Mouse (Mus musculus) activated CD4-positive, CD25-positive, alpha-beta regulatory T cell, adult 4 months (primary cell): ENCODE measurements around the gene Zfp652. TPM values are rescaled to one million over a fixed set of nuclear protein-coding genes. Genes with fewer than 3 reads are reported as not detected.
A peak's percentile ranks its signal among the peaks of the same experiment; 100 is the strongest.

Experiments
- ATAC-seq: one replicate; pipeline ENCODE4 v1.8.0; 2017
- polyA plus RNA-seq, 2 experiments: library from polyadenylated mRNA; unstranded; fragments of 100-300 nt; shearing (Covaris generic); gene quantifications; one replicate each; pipeline ENCODE4 v1.2.1; 2017

Zfp652 gene
- polyA plus RNA-seq, 2 experiments from 2014 or later, result 9.6 to 13.0 TPM

DNA sequence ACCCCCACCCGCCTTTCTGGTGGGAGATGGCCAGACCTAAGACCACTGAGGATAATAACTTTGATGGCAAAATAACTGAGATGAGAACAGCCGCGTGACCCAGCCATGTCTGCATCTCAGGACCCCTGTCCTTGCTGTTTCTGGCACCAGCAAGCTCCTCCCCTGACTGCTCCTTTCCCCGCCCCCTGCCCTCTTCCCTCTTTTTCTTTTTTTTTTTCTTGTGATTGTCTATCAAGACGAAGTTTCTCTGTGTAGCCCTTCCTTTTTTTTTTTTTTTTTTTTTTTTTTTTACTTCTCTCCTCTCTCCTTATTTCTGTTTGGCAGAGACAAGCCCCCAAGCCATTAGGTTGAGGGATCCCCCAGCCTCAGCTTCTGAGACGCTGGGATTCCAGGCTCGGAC, 98.4 kb downstream of the Zfp652 start:
- no peak for ATAC-seq

DNA sequence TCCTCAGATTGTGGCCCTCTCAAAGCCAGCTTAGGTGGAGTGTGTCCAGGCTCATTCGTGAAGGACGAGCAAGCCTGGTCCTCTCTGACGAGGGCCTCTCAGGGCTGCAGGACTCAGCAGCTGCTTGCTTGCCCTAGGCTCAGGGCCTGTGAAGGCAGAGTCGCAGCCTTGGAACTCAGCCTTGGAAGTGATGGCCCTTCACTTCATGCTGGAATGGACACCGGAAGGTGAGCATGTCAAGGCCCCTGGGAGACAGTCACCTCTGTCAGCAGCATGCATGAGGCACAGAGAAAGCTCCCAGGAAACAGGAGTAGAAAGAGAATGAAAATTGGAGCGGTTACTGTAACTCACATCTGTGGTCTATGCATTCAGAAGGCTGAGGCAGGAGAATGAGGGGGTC, 99.3 kb downstream of the Zfp652 start:
- ATAC-seq, result no peak

GRCm38 (mm10) chr11:95812224-95812623, 99.8 kb downstream of the Zfp652 start:
- no peak for ATAC-seq

GRCm38 (mm10) chr11:95814101-95814500, 101.6 kb downstream of the Zfp652 start:
- ATAC-seq, result no peak

DNA sequence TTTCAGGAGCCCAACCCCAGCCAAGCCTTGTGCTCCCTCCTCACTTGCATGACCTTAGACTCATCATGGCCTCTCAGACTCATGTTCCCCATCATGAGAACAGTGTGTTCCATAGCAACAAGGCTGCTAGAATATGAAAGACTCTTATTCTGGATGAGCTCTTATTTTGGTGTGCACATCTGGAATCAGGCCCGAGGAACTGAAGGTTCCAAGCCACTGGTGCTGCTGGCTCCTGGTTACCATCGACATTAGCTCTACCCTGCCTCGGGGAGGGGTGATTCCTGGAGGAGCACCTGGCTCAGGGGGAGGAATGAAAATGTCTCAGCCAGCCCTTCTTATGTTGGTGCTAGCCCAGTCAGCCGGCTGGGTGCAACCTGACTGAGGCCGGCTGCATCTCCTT, 102.4 kb downstream of the Zfp652 start:
- ATAC-seq, result no peak

DNA sequence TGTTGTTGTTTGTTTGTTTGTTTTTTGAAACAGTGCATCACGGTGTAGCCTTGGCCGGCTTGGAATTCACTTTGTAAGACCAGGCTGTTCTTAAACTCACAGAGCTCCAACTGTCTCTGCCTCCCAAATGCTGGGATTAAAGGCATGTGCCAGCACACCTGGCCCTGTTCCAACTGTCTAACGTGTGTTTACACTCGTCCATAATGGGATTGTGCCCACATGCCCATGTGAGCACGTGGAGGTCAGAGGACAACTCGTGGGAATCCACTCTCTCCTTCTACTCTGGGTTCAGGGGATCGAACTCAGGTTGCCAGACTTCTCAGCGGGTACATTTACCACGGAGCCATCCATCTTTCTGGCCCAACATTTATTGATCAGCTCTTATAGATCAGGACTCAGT, 102.9 kb downstream of the Zfp652 start:
- ATAC-seq, result no peak

DNA sequence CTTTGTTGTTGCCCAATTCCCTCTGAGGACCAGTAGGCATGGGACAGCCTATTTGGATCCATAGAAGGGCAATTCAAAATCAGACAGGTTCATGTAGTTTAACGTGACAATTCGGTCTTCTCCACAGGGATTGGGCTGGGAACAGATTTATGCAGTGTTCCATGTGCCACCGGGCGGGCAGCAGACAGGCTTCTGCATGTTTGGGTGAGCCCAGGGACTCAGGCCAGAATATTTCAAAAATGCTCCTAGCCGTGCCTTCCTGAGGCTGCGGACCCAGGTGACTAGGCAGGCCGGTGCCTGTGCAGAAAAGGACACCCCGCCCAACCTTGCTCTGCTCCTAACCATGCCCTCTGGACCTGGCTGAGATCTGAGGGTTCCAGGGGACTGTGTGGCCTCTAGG, 106.7 kb downstream of the Zfp652 start:
- no peak for ATAC-seq

GRCm38 (mm10) chr11:95821511-95821910, 109.0 kb downstream of the Zfp652 start:
- no peak for ATAC-seq

GRCm38 (mm10) chr11:95822437-95822836, 110.0 kb downstream of the Zfp652 start:
- no peak for ATAC-seq

DNA sequence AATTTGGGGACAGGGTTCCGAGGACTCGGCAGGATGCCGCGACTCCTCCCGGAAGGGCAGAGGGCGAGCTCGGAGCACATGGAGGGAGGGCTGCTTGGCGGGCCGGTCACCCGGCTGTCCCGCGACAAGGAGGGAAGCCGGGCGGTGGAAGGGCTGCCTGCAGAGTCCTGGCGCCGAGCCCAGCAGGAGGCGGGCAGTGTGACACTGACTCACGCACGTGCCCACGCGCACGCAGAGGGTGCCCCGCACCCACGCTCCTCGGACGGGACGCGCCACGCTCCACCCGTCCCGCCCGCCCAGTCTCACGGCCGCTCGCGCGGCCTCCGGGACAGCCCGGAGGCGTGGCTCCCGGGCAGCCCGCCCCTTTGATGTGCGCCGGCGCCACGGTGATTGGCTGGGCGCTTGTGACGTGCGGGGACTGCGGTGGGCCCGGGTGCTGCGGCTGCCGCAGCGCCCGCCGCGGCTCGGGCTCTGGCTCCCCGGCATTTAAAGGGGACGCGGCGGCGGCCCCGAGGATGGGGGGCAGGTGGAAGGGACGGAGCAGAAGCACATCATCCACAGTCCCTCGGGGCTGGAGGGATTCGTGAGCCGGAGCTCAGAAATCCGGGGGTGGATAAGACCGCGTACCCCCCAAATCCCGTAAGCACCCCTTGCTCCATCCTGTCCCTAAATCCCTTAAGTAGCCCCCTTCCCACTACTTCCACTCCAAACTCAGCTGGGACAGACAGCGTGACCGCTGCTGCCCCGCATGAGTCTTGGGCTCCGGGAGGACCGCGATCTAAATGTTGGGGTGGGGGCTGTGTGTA, 111.8 kb downstream of the Zfp652 start, which contains the start of gene Phospho1:
Gene Phospho1, plus strand, starts transcription at position 429 of the 806 bp plus-strand sequence.
- peak; percentile 86 for ATAC-seq

DNA sequence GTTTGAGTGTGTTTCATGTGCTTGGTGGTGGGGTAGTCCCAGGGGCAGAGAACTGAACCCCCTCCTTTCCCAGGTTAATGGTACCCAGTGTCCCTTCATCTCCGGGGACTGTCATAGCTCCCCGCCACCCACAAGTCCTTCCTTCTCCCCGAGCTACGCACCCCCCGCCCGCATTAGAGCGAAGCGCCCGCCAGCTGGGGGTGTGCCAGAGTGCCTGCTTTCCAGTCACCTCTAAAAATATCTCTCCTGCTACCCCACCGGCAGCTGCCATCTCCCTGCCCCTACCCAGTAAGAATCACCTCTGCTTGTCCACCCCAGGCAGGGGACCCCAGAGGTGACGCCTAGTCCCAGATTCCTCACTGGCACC, 112.4 kb downstream of the Zfp652 start:
- ATAC-seq, result no peak

GRCm38 (mm10) chr11:95825625-95826024, 113.2 kb downstream of the Zfp652 start:
- ATAC-seq, result no peak

DNA sequence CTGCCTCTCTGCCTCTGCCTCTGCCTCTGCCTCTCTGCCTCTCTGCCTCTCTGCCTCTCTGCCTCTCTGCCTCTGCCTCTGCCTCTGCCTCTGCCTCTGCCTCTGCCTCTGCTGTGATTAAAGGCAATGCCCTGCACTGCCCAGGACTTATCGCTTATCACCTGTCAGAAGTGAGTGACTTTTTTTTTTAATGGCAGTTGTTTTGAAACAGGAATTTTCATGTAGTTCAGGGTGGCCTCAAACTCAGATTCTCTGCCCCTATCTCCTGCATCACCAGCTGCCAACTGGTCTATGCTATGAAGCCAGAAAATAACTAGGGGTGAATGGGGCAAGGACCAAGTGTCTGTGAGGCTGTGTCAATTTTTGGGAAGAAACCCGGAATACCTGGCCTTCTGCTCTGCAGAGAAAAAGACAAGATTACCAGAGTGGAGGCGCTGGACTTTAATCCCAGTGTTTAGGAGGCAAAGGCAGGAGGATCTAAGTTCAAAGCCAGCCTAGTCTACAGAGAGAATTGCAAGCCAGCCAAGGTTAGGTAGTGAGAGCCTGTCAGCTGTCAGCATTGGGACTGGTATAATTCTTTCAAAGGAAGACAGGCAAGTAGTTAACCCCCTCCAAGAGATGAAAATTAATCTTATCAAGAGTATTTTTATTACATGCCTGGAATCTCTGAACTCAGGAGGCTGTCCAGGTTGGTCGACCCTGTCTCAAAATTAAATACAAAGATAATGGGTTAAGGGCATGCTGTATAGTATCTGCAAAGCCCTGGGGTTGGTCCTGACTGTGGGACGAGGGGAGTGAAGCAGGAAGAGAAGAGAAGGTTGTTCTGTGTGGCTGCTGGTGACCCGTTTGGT, 114.1 kb downstream of the Zfp652 start:
- no peak for ATAC-seq

DNA sequence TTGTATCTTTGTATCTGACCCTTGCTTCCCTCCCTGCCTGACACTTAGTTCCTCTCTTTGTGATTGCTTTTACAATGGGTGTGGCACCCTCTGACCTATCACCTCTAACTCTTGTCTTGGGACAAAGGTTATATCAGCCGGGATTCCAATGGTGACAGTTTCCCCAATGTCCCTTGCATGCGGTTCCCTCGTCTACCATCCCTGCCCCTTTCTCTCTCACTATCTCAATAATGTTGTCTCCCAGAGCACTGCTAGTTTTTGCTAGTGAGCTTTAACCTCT, 114.6 kb downstream of the Zfp652 start:
- no peak for ATAC-seq

DNA sequence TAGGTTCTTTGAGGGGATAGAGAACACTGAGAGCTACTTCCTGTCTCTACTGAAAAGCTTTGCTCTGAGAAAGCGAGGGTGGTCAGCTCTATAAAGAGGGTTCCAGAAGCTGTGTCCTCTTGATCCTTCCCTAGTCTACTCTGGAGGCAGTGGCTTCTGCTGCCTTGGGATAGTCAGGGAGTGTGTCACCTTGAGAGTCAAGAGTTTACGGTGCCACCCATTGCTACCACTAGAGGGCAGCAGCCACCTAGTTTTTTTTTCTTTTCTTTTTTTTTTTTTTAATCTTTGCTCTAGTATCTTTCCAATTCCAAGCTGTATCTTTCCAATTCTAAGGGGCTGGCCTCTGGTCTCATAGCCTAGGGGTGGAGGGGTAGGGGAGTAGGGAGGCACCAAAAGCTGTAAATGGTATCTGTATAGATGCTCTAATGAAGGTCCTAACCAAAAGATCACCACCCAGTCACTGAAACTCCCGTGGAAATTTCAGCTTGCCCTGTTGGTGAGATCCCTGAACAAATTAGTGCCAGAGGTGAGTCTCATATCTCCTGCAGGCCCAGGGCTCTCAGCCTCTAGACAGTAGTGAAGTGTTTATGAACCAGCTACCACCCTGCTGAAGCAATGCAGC, 115.1 kb downstream of the Zfp652 start:
- ATAC-seq, result no peak

- no peak for ATAC-seq
Measured at GRCm38 (mm10) chr11:95828181-95828964, 115.9 kb downstream of the Zfp652 start.

DNA sequence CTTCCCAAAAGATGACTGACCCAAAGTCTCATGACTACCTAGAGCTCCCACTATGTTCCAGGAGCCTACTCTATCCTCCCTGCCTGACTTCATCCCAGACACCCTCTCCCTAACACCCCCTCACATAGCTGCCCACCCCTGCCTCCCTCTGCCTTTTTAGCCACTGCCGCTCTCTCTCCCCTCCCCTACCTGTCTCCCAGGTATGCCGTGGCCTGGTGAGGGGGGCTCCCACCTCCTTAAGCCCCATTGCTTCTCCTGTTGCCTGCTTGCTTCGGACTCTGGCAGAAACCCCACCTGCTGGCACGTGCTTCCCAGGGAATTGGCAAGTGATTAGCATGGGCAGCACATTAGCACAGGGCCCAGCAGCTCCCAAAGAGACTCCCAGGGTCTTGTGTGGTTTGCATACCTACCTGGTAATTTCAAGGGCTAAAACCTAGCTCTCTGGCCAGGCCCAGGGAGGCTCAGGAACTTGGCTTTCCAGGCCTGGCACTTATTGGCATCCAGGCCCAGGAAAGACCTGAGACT, 117.1 kb downstream of the Zfp652 start:
- ATAC-seq, result no peak

- ATAC-seq, result no peak
Measured at GRCm38 (mm10) chr11:95830411-95831275, 118.2 kb downstream of the Zfp652 start.

- ATAC-seq, result no peak
Measured at GRCm38 (mm10) chr11:95831276-95831619, 118.8 kb downstream of the Zfp652 start.

GRCm38 (mm10) chr11:95831641-95832040, 119.2 kb downstream of the Zfp652 start:
- no peak for ATAC-seq

GRCm38 (mm10) chr11:95832129-95833005, 119.9 kb downstream of the Zfp652 start:
- no peak for ATAC-seq
